Mouse (Mus musculus) heart, embryonic 16.5 days (tissue): ENCODE results near the gene Gbf1. TPM values are rescaled to one million over a fixed set of nuclear protein-coding genes. Genes with fewer than 3 reads are reported as not detected.

Experiments
- ATAC-seq: fragments of 200-750 bp; cut with Nextera tagmentation; replicated peaks from 2 replicates; pipeline ENCODE4 v1.8.0; 2017; ENCODE audit warnings: moderate number of reproducible peaks; ENCODE audit not compliant: insufficient read depth, low FRiP score; ENCODE audit errors: extremely low read depth
- H3K27ac ChIP-seq: fragments of 300-500 bp; sonication (generic); 2 replicates; pipeline ENCODE4 v1.5.1; 2014; ENCODE audit warnings: mild to moderate bottlenecking, low read length, control low read depth, moderate library complexity
- H3K27me3 ChIP-seq: fragments of 300-500 bp; sonication (generic); 2 replicates; pipeline ENCODE4 v1.6.1; 2014; ENCODE audit warnings: low read length, mixed read lengths; ENCODE audit not compliant: control insufficient read depth, insufficient read depth
- H3K36me3 ChIP-seq: fragments of 300-500 bp; sonication (generic); 2 replicates; pipeline ENCODE4 v1.6.1; 2014; ENCODE audit not compliant: control insufficient read depth, insufficient read depth
- H3K4me1 ChIP-seq: fragments of 300-500 bp; sonication (generic); 2 replicates; pipeline ENCODE4 v1.6.1; 2014; ENCODE audit warnings: low read length, mixed read lengths; ENCODE audit not compliant: control insufficient read depth, insufficient read depth
- H3K4me2 ChIP-seq: fragments of 300-500 bp; sonication (generic); 2 replicates; pipeline ENCODE4 v1.6.1; 2014; ENCODE audit warnings: low read depth, mild to moderate bottlenecking, control low read depth, low read length
- H3K4me3 ChIP-seq: fragments of 300-500 bp; sonication (generic); 2 replicates; pipeline ENCODE4 v1.5.1; 2014; ENCODE audit warnings: mild to moderate bottlenecking, control low read depth, low read length
- H3K9ac ChIP-seq: fragments of 300-500 bp; sonication (generic); 2 replicates; pipeline ENCODE4 v1.6.1; 2014; ENCODE audit warnings: low read length, control low read depth
- H3K9me3 ChIP-seq: fragments of 300-500 bp; sonication (generic); replicated peaks from 2 replicates; pipeline ENCODE4 v1.6.1; 2016; ENCODE audit warnings: low read length; ENCODE audit not compliant: control insufficient read depth
- WGBS: fragments of 180-500 bp; shearing (Covaris S2); extraction: QIAGEN DNeasy Blood & Tissue Kit; methylation state at CpG from one replicate; pipeline ENCODE4 v1.1.7; 2014; 5-methylcytosine and 5-hydroxymethylcytosine counted together
- polyA plus RNA-seq: library from polyadenylated mRNA; unstranded; fragments of >200 nt; fragmentation: Nextera tagmentation; extraction: Ambion mirVana; gene quantifications from 2 replicates; pipeline ENCODE4 v1.2.1, GENCODE M21; 2015

Gene Gbf1
- polyA plus RNA-seq = 36.1 and 42.7 TPM in 2 replicates

DNA sequence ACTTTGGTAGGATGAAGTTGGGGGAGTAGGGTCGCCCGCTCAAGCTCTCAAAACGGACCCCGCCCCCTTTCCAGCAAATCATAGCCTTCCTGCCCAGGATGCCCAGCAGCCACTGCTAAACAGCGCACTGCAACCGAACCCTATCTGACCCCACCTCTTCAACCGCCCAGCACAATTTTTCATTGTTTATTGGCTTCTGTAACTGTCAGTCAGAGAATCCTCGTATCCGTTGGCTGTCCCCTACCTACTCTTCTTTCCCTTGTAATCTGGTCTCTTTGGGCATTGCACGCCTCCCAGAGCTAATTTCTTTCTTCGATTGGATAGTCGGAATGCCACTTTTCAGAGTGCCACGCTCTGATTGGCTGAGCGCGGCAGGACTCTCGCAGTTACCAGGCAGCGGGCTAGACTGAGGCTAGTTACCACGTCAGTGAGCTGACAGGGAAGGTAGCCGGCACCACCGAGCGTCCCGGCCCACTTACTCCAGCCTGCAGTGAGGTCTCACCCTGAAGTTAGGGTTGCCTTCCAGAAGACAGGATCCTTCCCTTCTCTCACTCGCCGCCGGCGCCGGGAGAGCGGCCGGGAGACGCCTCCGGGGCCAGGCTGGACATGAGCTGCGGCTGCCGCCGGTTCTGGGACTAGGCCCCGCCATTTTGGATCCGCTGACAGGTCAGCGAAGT lies at the start of gene Gbf1:
TSS of gene Gbf1 (plus strand) at position 383 of the 677 bp plus-strand sequence.
- under 1% methylated on average over 37 of the region's 37 CpGs for WGBS
- H3K27ac ChIP-seq = peak within 1 kb of the TSS; percentile 56
- H3K4me2 ChIP-seq = peak within 1 kb of the TSS; percentile 75
- no peaks in the 10 kb centered on the region for H3K9me3 ChIP-seq
- peak; percentile 97 for ATAC-seq
- peak within 1 kb of the TSS; percentile 81 for H3K4me3 ChIP-seq
- no peaks in the 10 kb centered on the region for H3K36me3 ChIP-seq
- H3K4me1 ChIP-seq = peaks cover 24% of the 10 kb centered on the region
- H3K9ac ChIP-seq = peak within 1 kb of the TSS; percentile 81
- peaks cover 13% of the 10 kb centered on the region for H3K27me3 ChIP-seq

DNA sequence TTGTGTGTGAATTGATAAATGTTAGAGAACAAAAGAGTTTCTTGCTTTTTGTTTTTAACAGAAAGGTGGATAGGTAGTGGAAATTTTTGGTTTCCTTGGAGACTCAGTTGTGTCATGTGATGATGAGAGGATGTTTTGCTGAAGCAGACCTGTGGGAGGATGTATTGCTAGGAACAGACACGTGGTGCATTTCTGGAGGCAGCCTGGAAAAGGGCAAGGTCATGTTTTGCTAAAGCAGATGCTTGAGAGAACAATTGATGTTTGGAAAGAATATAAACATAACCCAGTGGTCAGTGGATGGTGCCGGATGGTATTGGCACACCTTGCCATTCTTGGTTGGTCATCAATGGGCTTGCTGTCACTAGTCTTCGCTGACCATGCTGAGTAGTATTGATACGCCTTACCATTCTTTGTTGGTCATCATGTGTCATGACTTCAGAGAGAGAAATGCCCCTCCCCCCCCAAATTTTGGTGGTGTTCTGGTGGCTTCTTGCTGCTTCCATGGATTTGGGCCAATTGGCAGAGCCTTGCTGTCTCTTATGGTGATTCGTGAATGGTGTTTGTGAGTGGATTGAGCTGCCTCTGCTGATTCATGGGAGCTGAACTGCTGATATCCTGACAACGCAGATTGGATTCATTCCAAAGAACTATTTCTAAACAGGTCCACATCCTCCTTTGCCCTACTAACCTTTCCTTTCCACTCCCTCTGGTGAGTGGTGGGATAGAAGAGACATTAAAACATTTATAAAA lies 48.7 kb upstream of the Gbf1 start:
- H3K4me1 ChIP-seq = no peaks in the 10 kb centered on the region
- H3K9me3 ChIP-seq = peaks cover 3% of the 10 kb centered on the region
- H3K36me3 ChIP-seq = no peaks in the 10 kb centered on the region
- H3K9ac ChIP-seq = no peak overlapping the region
- no peak overlapping the region for H3K4me3 ChIP-seq
- no peak overlapping the region for H3K27ac ChIP-seq
- H3K27me3 ChIP-seq = no peaks in the 10 kb centered on the region
- no peak for ATAC-seq
- no peak overlapping the region for H3K4me2 ChIP-seq
- 67% methylated on average over 6 of the region's 6 CpGs for WGBS

DNA sequence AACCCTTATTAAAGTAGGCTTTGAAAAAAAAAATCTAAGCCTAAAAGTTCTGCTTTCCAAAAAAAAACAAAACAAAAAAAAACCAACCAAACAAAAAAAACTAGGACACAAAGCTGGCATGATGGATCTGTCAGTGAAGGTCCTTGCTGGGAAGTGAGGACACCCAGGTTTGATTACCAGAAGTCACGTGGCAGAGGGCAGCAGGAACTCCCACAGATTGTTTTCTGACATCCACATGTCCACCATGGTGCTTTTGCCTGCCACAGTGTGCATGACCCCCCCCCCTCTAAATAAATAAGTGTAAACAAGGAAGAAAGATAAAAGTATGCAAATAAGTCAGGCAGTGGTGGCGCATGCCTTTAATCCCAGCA lies 48.1 kb upstream of the Gbf1 start:
- Histone ChIP-seq H3K4me2 (no peak overlapping the region), H3K27me3 (no peaks in the 10 kb centered on the region), H3K9me3 (peaks cover 3% of the 10 kb centered on the region), H3K9ac (no peak overlapping the region), H3K27ac (no peak overlapping the region), H3K4me3 (no peak overlapping the region), H3K36me3 (no peaks in the 10 kb centered on the region), H3K4me1 (no peaks in the 10 kb centered on the region)
- ATAC-seq = no peak
- WGBS = 71% methylated on average over 2 of the region's 2 CpGs

DNA sequence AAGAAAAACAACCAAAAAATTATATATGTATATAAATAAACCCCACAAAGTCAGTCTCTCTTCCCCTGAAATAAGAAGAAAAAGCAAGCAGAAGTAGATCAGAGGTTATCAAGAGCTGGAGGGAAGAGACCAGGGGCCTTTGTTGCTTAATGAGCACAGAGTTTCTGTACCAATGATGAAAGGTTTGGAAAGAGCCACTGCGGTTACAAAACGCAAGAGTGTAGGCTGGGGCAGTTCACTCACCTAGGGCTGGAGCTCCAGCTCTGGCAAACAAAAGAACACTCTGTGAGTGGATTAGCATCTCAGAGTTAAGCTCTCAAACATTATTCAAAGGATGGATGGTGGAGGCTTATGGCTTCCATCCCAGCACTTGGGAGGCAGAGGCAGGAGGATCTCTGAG lies 42.1 kb upstream of the Gbf1 start:
- H3K9ac ChIP-seq = no peak overlapping the region
- H3K4me3 ChIP-seq = no peak overlapping the region
- no peaks in the 10 kb centered on the region for H3K36me3 ChIP-seq
- H3K9me3 ChIP-seq = no peaks in the 10 kb centered on the region
- H3K27ac ChIP-seq = no peak overlapping the region
- no peak for ATAC-seq
- H3K27me3 ChIP-seq = no peaks in the 10 kb centered on the region
- H3K4me2 ChIP-seq = no peak overlapping the region
- WGBS = 80% methylated on average over 2 of the region's 2 CpGs
- no peaks in the 10 kb centered on the region for H3K4me1 ChIP-seq

DNA sequence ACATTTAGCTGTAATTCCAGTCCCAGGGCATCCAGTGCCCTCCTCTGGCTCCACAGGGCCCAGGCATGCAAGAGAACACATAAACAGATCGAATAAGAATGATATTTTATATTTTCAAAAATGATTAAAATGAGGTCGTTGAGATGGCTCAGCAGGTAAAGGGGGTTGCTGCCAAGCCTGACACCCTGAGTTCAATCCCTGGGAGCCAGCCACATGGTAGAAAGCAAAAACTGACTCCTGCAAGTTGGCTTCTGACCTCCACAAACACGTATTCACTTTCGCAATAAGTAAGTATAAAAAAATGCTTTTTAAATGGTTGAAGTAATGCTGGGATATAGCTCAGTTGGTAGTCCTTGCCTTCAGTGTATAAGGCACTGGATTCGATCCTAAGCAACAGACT lies 41.5 kb upstream of the Gbf1 start:
- Histone ChIP-seq H3K9ac (no peak overlapping the region), H3K4me3 (no peak overlapping the region), H3K4me1 (no peaks in the 10 kb centered on the region), H3K9me3 (no peaks in the 10 kb centered on the region), H3K27me3 (no peaks in the 10 kb centered on the region), H3K4me2 (no peak overlapping the region), H3K36me3 (no peaks in the 10 kb centered on the region), H3K27ac (no peak overlapping the region)
- 80% methylated on average over 5 of the region's 5 CpGs for WGBS
- no peak for ATAC-seq

DNA sequence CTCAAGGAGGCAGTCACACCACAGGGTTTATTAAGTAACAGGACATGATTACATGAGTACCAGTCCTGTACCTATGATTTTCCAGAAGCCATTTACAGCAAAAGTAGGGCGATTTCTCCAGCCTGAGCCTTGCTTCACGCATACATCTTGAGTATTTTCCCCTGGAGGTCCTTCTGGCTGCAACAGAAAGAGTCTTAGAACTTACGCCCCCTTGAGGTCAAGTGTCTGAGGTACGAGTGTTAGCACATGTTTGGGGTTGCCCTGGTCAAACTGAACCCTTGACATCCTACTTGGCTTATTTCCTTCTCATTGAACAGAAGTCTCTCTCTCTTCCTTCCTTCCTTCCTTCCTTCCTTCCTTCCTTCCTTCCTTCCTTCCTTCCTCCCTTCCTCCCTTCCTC lies 37.7 kb upstream of the Gbf1 start:
- Histone ChIP-seq H3K4me3 (no peak overlapping the region), H3K27me3 (no peaks in the 10 kb centered on the region), H3K9me3 (no peaks in the 10 kb centered on the region), H3K27ac (no peak overlapping the region), H3K36me3 (no peaks in the 10 kb centered on the region), H3K9ac (no peak overlapping the region), H3K4me1 (no peaks in the 10 kb centered on the region), H3K4me2 (no peak overlapping the region)
- 43% methylated on average over 4 of the region's 4 CpGs for WGBS
- no peak for ATAC-seq

DNA sequence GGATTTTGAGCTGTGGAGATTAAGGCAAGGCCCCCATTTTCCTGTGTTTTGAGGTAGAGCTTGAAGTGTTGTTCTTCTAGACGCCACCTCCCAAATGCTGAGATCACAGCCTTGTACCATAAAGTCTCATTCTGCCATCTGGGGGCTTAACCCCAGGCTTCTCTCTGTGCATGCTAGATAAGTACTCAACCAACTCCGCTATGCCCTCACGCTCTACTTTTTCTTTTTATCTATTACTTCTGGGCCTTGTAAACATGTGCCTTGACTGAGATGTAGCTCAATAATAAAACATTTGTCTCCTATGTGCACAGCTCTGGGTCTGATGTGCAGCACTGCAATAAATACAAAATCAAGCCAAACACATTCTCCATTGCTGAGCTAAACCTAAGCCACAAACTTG lies 32.9 kb upstream of the Gbf1 start:
- Histone ChIP-seq H3K4me1 (no peaks in the 10 kb centered on the region), H3K4me2 (no peak overlapping the region), H3K9ac (no peak overlapping the region), H3K27ac (no peak overlapping the region), H3K36me3 (no peaks in the 10 kb centered on the region), H3K4me3 (no peak overlapping the region), H3K9me3 (no peaks in the 10 kb centered on the region), H3K27me3 (no peaks in the 10 kb centered on the region; the same call in 1 of the 2 replicates)
- WGBS = 82% methylated on average over 3 of the region's 3 CpGs
- no peak for ATAC-seq

DNA sequence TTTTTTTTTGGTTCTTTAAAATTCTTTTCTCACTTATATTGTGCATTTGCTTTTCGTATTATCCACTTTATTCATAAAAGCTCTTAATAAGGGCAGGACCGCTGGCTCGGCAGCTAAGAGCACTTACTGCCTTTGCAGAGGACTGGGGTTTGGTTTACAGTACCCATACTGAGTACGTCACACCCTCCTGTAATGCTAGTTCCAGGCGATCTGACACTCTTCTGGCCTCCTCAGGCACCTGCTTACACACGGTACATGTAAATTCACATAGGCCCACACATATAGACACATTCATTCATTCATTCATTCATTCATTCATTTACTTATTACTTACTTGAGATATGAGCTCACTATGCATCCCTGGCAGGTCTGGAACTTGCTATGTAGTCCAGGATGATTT lies 31.4 kb upstream of the Gbf1 start:
- Histone ChIP-seq H3K9me3 (no peaks in the 10 kb centered on the region), H3K27ac (no peak overlapping the region), H3K4me3 (no peak overlapping the region), H3K9ac (no peak overlapping the region), H3K4me2 (no peak overlapping the region), H3K27me3 (no peaks in the 10 kb centered on the region; the same call in 1 of the 2 replicates), H3K4me1 (no peaks in the 10 kb centered on the region), H3K36me3 (no peaks in the 10 kb centered on the region)
- 66% methylated on average over 6 of the region's 6 CpGs for WGBS
- no peak for ATAC-seq

DNA sequence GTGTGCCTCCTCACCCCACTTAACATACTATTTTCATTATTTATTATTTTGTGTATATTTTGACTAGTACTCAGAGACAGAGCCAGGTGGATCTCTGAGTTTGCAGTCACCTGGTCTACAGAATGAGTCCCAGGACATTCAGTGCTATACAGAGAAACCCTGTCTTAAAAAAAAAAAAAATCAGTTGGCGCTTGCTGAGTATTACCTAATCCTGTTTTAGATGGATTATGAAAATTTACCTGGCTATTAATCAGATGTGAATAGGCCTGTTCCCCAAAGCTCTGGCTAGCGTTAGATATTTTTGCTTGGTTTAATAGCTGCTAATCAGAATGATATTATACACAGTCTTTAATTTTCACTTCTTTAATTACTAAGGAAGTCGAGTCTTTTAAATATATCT lies 28.4 kb upstream of the Gbf1 start:
- Histone ChIP-seq H3K27me3 (peaks cover 2% of the 10 kb centered on the region; the same call in 1 of the 2 replicates), H3K27ac (no peak overlapping the region), H3K36me3 (no peaks in the 10 kb centered on the region), H3K4me3 (no peak overlapping the region), H3K4me1 (no peaks in the 10 kb centered on the region), H3K4me2 (no peak overlapping the region), H3K9ac (no peak overlapping the region), H3K9me3 (no peaks in the 10 kb centered on the region)
- ATAC-seq = no peak
- 80% methylated on average over 3 of the region's 3 CpGs for WGBS
